Mouse (Mus musculus): ENCODE measurements at regions not wholly inside any gene's neighbourhood (a gene's known extent, or its start where the extent isn't known, plus 50 kb on each side); places are given as distances from the start of the nearest gene placed in this dataset.

- no peak for TF ChIP-seq CTCF (conservative IDR thresholded peaks at IDR 0.05; ENCODE audit: low read length)
- no peak for TF ChIP-seq NANOG (IDR thresholded peaks at IDR 0.05; ENCODE audit: borderline replicate concordance, low read length)
- TF ChIP-seq POU5F1 (IDR thresholded peaks at IDR 0.05; ENCODE audit: borderline replicate concordance, low read length), result no peak
Measured at GRCm38 (mm10) chr2:128379554-128379953, 211.5 kb upstream of the Spdye4c start.

Measured in E14TG2a.4 (cell line).